Comparison of ENCODE assay signal across 17 mouse cellular contexts in genomic region chr5:51584186-51584585, GRCm38 (mm10).
"Had no signal": no experiment of that assay in that cellular context is flagged by ENCODE, and none has a peak within 500 bp of the region (broad histone marks: within the 10 kb centered on the region; RNA-seq: fewer than 3 reads in every experiment).

No protein-coding gene starts in this region.

- H3K9me3 ChIP-seq: forebrain, embryonic 15.5 days; heart, embryonic 10.5 days; heart, embryonic 12.5 days; hindbrain, embryonic 10.5 days; hindbrain, embryonic 12.5 days; limb, embryonic 13.5 days; limb, embryonic 15.5 days; liver, embryonic 12.5 days had no signal

- ATAC-seq: forebrain, embryonic 15.5 days; forebrain, postnatal 0 days; inflammation-experienced regulatory T-cells, adult 6 months; liver, embryonic 12.5 days had no signal

- H3K27me3 ChIP-seq: forebrain, embryonic 15.5 days; heart, embryonic 12.5 days; hindbrain, embryonic 12.5 days; limb, embryonic 15.5 days; liver, embryonic 12.5 days had no signal

- H3K36me3 ChIP-seq: forebrain, embryonic 15.5 days; heart, embryonic 10.5 days; heart, embryonic 12.5 days; hindbrain, embryonic 10.5 days; hindbrain, embryonic 12.5 days; limb, embryonic 13.5 days; limb, embryonic 15.5 days; liver, embryonic 12.5 days had no signal

- H3K27ac ChIP-seq: forebrain, embryonic 15.5 days; heart, embryonic 10.5 days; hindbrain, embryonic 10.5 days; hindbrain, embryonic 12.5 days; hindbrain, embryonic 14.5 days; limb, embryonic 13.5 days; limb, embryonic 15.5 days; liver, embryonic 12.5 days had no signal

- H3K9ac ChIP-seq: forebrain, embryonic 15.5 days; forebrain, postnatal 0 days; heart, embryonic 12.5 days; hindbrain, embryonic 12.5 days; hindbrain, embryonic 14.5 days; limb, embryonic 13.5 days; limb, embryonic 15.5 days; liver, embryonic 12.5 days had no signal

- H3K4me2 ChIP-seq: forebrain, embryonic 15.5 days; heart, embryonic 12.5 days; hindbrain, embryonic 12.5 days; hindbrain, embryonic 14.5 days; limb, embryonic 13.5 days; limb, embryonic 15.5 days; liver, embryonic 12.5 days had no signal

- H3K4me3 ChIP-seq: forebrain, embryonic 15.5 days; heart, embryonic 10.5 days; heart, embryonic 12.5 days; hindbrain, embryonic 10.5 days; hindbrain, embryonic 12.5 days; limb, embryonic 13.5 days; limb, embryonic 15.5 days; liver, embryonic 12.5 days had no signal

- DNase-seq: forebrain, postnatal 0 days; gastrocnemius, postnatal 14 days; gastrocnemius, postnatal 36 days; heart, postnatal 10 days; layer of hippocampus, adult 9-11 months; layer of hippocampus, postnatal 36 days; left cerebral cortex, postnatal 4 days had no signal

- H3K4me1 ChIP-seq: forebrain, embryonic 15.5 days; hindbrain, embryonic 10.5 days; hindbrain, embryonic 12.5 days; limb, embryonic 13.5 days had no signal
